Mouse (Mus musculus) embryo, embryonic 9.5 days (tissue): Measurements from ENCODE around the gene Prss3.
"Not testable (repeated sequence)": the region's sequence is repeated elsewhere in the genome, so short reads cannot be mapped to it uniquely, and the experiment has no call there.

ENCODE experiments used
- DNase-seq: peaks from one replicate; pipeline ENCODE4 v3.0.0-alpha.2; 2017; ENCODE audit errors: extremely low spot score

Prss3 gene

GRCm38 (mm10) chr6:41377578-41377977 lies at the start of gene Prss3:
Prss3 (minus strand) TSS chr6:41377678.
- DNase-seq = not testable (repeated sequence)

GRCm38 (mm10) chr6:41392056-41392455 lies 14.6 kb upstream of the Prss3 start, which contains the start of gene Gm5771:
Gm5771 (plus strand) TSS chr6:41392356.
- not testable (repeated sequence) for DNase-seq

GRCm38 (mm10) chr6:41391640-41392039 lies 14.2 kb upstream of the Prss3 start:
- DNase-seq = not testable (repeated sequence)

GRCm38 (mm10) chr6:41386781-41387180 lies 9.3 kb upstream of the Prss3 start:
- no peak for DNase-seq

- DNase-seq = not testable (repeated sequence)
These were observed 3.7 kb downstream of the Prss3 start for GRCm38 (mm10) chr6:41373772-41374171.

GRCm38 (mm10) chr6:41353932-41354331 lies 23.5 kb downstream of the Prss3 start, which contains the start of gene Try10:
Try10 (plus strand) TSS chr6:41354105.
- DNase-seq = no peak
